ENCODE assay signal across 20 mouse cellular contexts in the genomic region with DNA sequence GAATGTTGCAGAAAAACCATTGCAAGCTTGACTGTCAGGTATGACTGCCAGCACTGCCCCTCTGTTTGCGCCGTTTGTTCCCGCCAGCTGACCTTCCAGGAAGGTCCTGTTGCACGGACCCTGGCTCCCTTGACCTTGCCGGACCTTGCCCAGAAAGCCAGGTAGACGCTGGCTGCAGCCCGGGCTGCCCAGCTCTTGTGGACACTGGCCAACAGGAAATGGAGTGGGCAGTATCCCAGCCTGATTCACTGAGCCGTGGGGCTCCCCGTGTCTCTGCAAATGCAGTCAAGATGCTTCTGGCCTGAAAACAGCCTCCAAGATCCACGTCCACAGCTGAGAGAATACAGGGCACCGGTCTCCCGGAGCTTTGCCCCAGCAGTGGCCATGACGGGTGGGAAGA. TPM values are rescaled to one million over a fixed set of nuclear protein-coding genes. Genes with fewer than 3 reads are reported as not detected.
DNase-seq lines count a peak whose midpoint lies in the region; ATAC-seq and TF ChIP-seq lines count a peak whose summit lies in the region.
"Had no signal": no experiment of that assay in that cellular context is flagged by ENCODE, and none has a peak within 500 bp of the region (broad histone marks: within the 10 kb centered on the region; RNA-seq: fewer than 3 reads in every experiment).

No protein-coding gene starts in this region.

- ATAC-seq in kidney, embryonic 15.5 days (replicated peaks; ENCODE audit: low FRiP score): no peak
- no peak for ATAC-seq in heart, embryonic 12.5 days (ENCODE audit: insufficient number of reproducible peaks, low FRiP score)
- ATAC-seq in midbrain, embryonic 15.5 days (replicated peaks): no peak
- ATAC-seq: forebrain, embryonic 15.5 days; inflammation-experienced regulatory T-cells, adult 6 months had no signal

- no peak overlapping the region for H3K27ac ChIP-seq in kidney, adult 2 months (ENCODE audit: insufficient read depth, low read depth, low read length)
- no peak overlapping the region for H3K27ac ChIP-seq in kidney, embryonic 15.5 days
- H3K27ac ChIP-seq in heart, embryonic 12.5 days (ENCODE audit: poor library complexity, severe bottlenecking): no peak overlapping the region
- no peak overlapping the region for H3K27ac ChIP-seq in midbrain, embryonic 15.5 days
- H3K27ac ChIP-seq: embryonic facial prominence, embryonic 13.5 days; forebrain, embryonic 15.5 days; heart, embryonic 15.5 days; limb, embryonic 15.5 days; liver, embryonic 15.5 days had no signal

- DNase-seq in kidney, adult 2 months: peak; percentile 93
- DNase-seq in cerebellum, adult 9-10 months: peak; percentile 94
- DNase-seq in kidney, adult 9 months: peak; percentile 92
- no peak for DNase-seq in right cerebral cortex, postnatal 14 days
- DNase-seq: gastrocnemius, postnatal 14 days; heart, adult 18-20 months; layer of hippocampus, postnatal 36 days; midbrain, embryonic 14.5 days; spleen, adult 18-20 months; thymus, postnatal 4 days had no signal

- H3K36me3 ChIP-seq in kidney, adult 2 months (ENCODE audit: control insufficient read depth, insufficient read depth, low read length): no peaks in the 10 kb centered on the region
- no peaks in the 10 kb centered on the region for H3K36me3 ChIP-seq in kidney, embryonic 15.5 days
- no peaks in the 10 kb centered on the region for H3K36me3 ChIP-seq in heart, embryonic 12.5 days
- no peaks in the 10 kb centered on the region for H3K36me3 ChIP-seq in midbrain, embryonic 15.5 days (replicated peaks)
- H3K36me3 ChIP-seq: embryonic facial prominence, embryonic 13.5 days; forebrain, embryonic 15.5 days; heart, embryonic 15.5 days; limb, embryonic 15.5 days; liver, embryonic 15.5 days had no signal

- no peaks in the 10 kb centered on the region for H3K27me3 ChIP-seq in kidney, adult 2 months (replicated peaks; ENCODE audit: control insufficient read depth, insufficient read depth, low read length)
- peaks cover 6% of the 10 kb centered on the region; the same call in 1 of the 2 replicates for H3K27me3 ChIP-seq in kidney, embryonic 15.5 days
- peaks cover 45% of the 10 kb centered on the region; the same call in 1 of the 2 replicates for H3K27me3 ChIP-seq in heart, embryonic 12.5 days (replicated peaks)
- H3K27me3 ChIP-seq in midbrain, embryonic 15.5 days (replicated peaks): no peaks in the 10 kb centered on the region
- H3K27me3 ChIP-seq: forebrain, embryonic 15.5 days; limb, embryonic 15.5 days; liver, embryonic 15.5 days had no signal

- TF ChIP-seq POLR2A in kidney, adult 2 months (IDR thresholded peaks at IDR 0.05; ENCODE audit: low read depth, low read length): no peak

- H3K9ac ChIP-seq in kidney, embryonic 15.5 days: no peak overlapping the region
- no peak overlapping the region for H3K9ac ChIP-seq in heart, embryonic 12.5 days
- no peak overlapping the region for H3K9ac ChIP-seq in midbrain, embryonic 15.5 days
- H3K9ac ChIP-seq: embryonic facial prominence, embryonic 13.5 days; forebrain, embryonic 15.5 days; heart, embryonic 15.5 days; limb, embryonic 15.5 days; liver, embryonic 15.5 days had no signal

- no peak for TF ChIP-seq CTCF in kidney, adult 2 months (conservative IDR thresholded peaks at IDR 0.05; ENCODE audit: insufficient read depth, insufficient read length, low read depth, low read length)

- WGBS in kidney, adult 2 months: 45% methylated on average over 13 of the region's 13 CpGs
- WGBS in kidney, embryonic 15.5 days: 85% methylated on average over 13 of the region's 13 CpGs
- 78% methylated on average over 13 of the region's 13 CpGs for WGBS in heart, embryonic 12.5 days
- 87% methylated on average over 13 of the region's 13 CpGs for WGBS in midbrain, embryonic 15.5 days

- no peak overlapping the region for H3K4me2 ChIP-seq in kidney, embryonic 15.5 days
- H3K4me2 ChIP-seq in heart, embryonic 12.5 days: no peak overlapping the region
- H3K4me2 ChIP-seq in midbrain, embryonic 15.5 days: no peak overlapping the region
- H3K4me2 ChIP-seq: embryonic facial prominence, embryonic 13.5 days; forebrain, embryonic 15.5 days; heart, embryonic 15.5 days; limb, embryonic 15.5 days; liver, embryonic 15.5 days had no signal

- H3K4me3 ChIP-seq in kidney, adult 2 months (ENCODE audit: insufficient read depth, low read depth, low read length): no peak overlapping the region
- no peak overlapping the region for H3K4me3 ChIP-seq in kidney, embryonic 15.5 days (replicated peaks)
- H3K4me3 ChIP-seq in heart, embryonic 12.5 days: no peak overlapping the region
- H3K4me3 ChIP-seq in midbrain, embryonic 15.5 days: no peak overlapping the region
- H3K4me3 ChIP-seq: embryonic facial prominence, embryonic 13.5 days; forebrain, embryonic 15.5 days; heart, embryonic 15.5 days; limb, embryonic 15.5 days; liver, embryonic 15.5 days; myocyte had no signal

- H3K4me1 ChIP-seq in kidney, adult 2 months (ENCODE audit: control insufficient read depth, insufficient read depth, low read length): no peaks in the 10 kb centered on the region
- H3K4me1 ChIP-seq in kidney, embryonic 15.5 days: no peaks in the 10 kb centered on the region
- H3K4me1 ChIP-seq in heart, embryonic 12.5 days (replicated peaks): no peaks in the 10 kb centered on the region
- H3K4me1 ChIP-seq in midbrain, embryonic 15.5 days: peaks cover 7% of the 10 kb centered on the region
- H3K4me1 ChIP-seq: forebrain, embryonic 15.5 days; heart, embryonic 15.5 days; limb, embryonic 15.5 days; liver, embryonic 15.5 days had no signal

- no peaks in the 10 kb centered on the region for H3K9me3 ChIP-seq in kidney, embryonic 15.5 days (replicated peaks)
- no peaks in the 10 kb centered on the region for H3K9me3 ChIP-seq in heart, embryonic 12.5 days (replicated peaks)
- no peaks in the 10 kb centered on the region for H3K9me3 ChIP-seq in midbrain, embryonic 15.5 days
- H3K9me3 ChIP-seq: embryonic facial prominence, embryonic 13.5 days; forebrain, embryonic 15.5 days; heart, embryonic 15.5 days; limb, embryonic 15.5 days; liver, embryonic 15.5 days had no signal

RNA-seq across cellular contexts. Expression of gene Tunar, which starts 13.6 kb away (rescaled TPM):
- polyA plus RNA-seq in kidney, adult 2 months (2012; rRNA removed): not detected in 2 replicates
- polyA plus RNA-seq in kidney, embryonic 15.5 days (2015; fragmentation: Nextera tagmentation; extraction: Ambion mirVana): 0.08 and 0.12 TPM in 2 replicates
- 0.10 and 0.15 TPM in 2 replicates for polyA plus RNA-seq in heart, embryonic 12.5 days (2016; fragmentation: Nextera tagmentation; extraction: Ambion mirVana)
- polyA plus RNA-seq in midbrain, embryonic 15.5 days (2015; fragmentation: Nextera tagmentation; extraction: Ambion mirVana): 17.8 and 18.6 TPM in 2 replicates
- polyA plus RNA-seq: heart, embryonic 15.5 days; inflammation-experienced regulatory T-cells, adult 6 months; myocyte had no signal

Comparison
In these comparisons a context has a peak if more than half of its experiments do, and no peak if none do; other contexts are left out.
1. RNA of gene Tunar, which starts 13.6 kb away (polyA plus RNA-seq): 17.8 to 18.6 TPM in midbrain, embryonic 15.5 days; 0.10 to 0.15 TPM in heart, embryonic 12.5 days, 0.08 to 0.12 TPM in kidney, embryonic 15.5 days and not detected in kidney, adult 2 months; every median in the first group is over 10 times any median in the second.